Mouse (Mus musculus): ENCODE measurements around the gene Ap3b2.
A peak's percentile ranks its signal among the peaks of the same experiment; 100 is the strongest.

Ap3b2 gene

GRCm38 (mm10) chr7:81493331-81494021 is at the start of gene Ap3b2:
Gene Ap3b2 (minus strand): TSS chr7:81493925.
- DNase-seq: peak; percentile 88

GRCm38 (mm10) chr7:81542934-81543333 is 49.2 kb upstream of the Ap3b2 start:
- DNase-seq: no peak

- DNase-seq: peak; percentile 24
Observed at GRCm38 (mm10) chr7:81541924-81542524, 48.3 kb upstream of the Ap3b2 start.

GRCm38 (mm10) chr7:81540999-81541398 is 47.3 kb upstream of the Ap3b2 start:
- DNase-seq: no peak

- peak; percentile 38 for DNase-seq
Observed at GRCm38 (mm10) chr7:81539565-81539964, 45.8 kb upstream of the Ap3b2 start.

- no peak for DNase-seq
Observed at GRCm38 (mm10) chr7:81538070-81538675, 44.4 kb upstream of the Ap3b2 start.

GRCm38 (mm10) chr7:81536478-81536877 is 42.8 kb upstream of the Ap3b2 start:
- no peak for DNase-seq

- no peak for DNase-seq
Observed at GRCm38 (mm10) chr7:81531462-81531861, 37.7 kb upstream of the Ap3b2 start.

- no peak for DNase-seq
Observed at GRCm38 (mm10) chr7:81528918-81529317, 35.2 kb upstream of the Ap3b2 start.

GRCm38 (mm10) chr7:81523663-81524017 is 29.9 kb upstream of the Ap3b2 start:
- no peak for DNase-seq

- DNase-seq: peak; percentile 98
Observed at GRCm38 (mm10) chr7:81523008-81523662, 29.4 kb upstream of the Ap3b2 start.

- no peak for DNase-seq
Observed at GRCm38 (mm10) chr7:81516154-81517030, 22.7 kb upstream of the Ap3b2 start.

- DNase-seq: no peak
Observed at GRCm38 (mm10) chr7:81514906-81515590, 21.3 kb upstream of the Ap3b2 start.

GRCm38 (mm10) chr7:81501050-81501449 is 7.3 kb upstream of the Ap3b2 start:
- no peak for DNase-seq

GRCm38 (mm10) chr7:81498181-81498580 is 4.5 kb upstream of the Ap3b2 start, which contains the start of gene BC048679:
Gene BC048679 (minus strand): TSS chr7:81498281.
- no peak for DNase-seq

- DNase-seq: peak; percentile 83
Observed at GRCm38 (mm10) chr7:81497171-81497570, 3.4 kb upstream of the Ap3b2 start.

- DNase-seq: no peak
Observed at GRCm38 (mm10) chr7:81492628-81493027, 1.1 kb downstream of the Ap3b2 start.

GRCm38 (mm10) chr7:81489649-81490048 is 4.1 kb downstream of the Ap3b2 start:
- peak; percentile 52 for DNase-seq

- peak; percentile 82 for DNase-seq
Observed at GRCm38 (mm10) chr7:81480800-81481199, 12.9 kb downstream of the Ap3b2 start.

GRCm38 (mm10) chr7:81479531-81480090 is 14.1 kb downstream of the Ap3b2 start:
- no peak for DNase-seq

- DNase-seq: peak; percentile 45
Observed at GRCm38 (mm10) chr7:81478261-81478660, 15.5 kb downstream of the Ap3b2 start.

- DNase-seq: peak; percentile 44
Observed at GRCm38 (mm10) chr7:81476833-81477232, 16.9 kb downstream of the Ap3b2 start.

Data from retina, postnatal 1 day (tissue).